Mouse (Mus musculus) CH12.LX (cell line): Measurements from ENCODE around the gene Plxdc2. TPM values are rescaled to one million over a fixed set of nuclear protein-coding genes. Genes with fewer than 3 reads are reported as not detected.

ENCODE experiments used
- DNase-seq: peaks from one replicate; pipeline ENCODE4 v3.0.0-alpha.2; 2013; ENCODE audit errors: extremely low read depth
- H3K27ac ChIP-seq: 2 replicates; pipeline ENCODE4 v1.5.1; 2012; ENCODE audit warnings: low read depth, mild to moderate bottlenecking, control low read depth, moderate library complexity; ENCODE audit not compliant: insufficient read depth
- H3K27me3 ChIP-seq: replicated peaks from 2 replicates; pipeline ENCODE3; 2012; ENCODE audit warnings: inconsistent platforms
- H3K36me3 ChIP-seq, 2 experiments: replicated peaks in 1 of 2; 2 replicates each; pipeline versions ENCODE3 to v1.6.1; 2012; ENCODE audit warnings: inconsistent platforms in 1 of 2, low read length in 1 of 2, mild to moderate bottlenecking in 1 of 2, mixed read lengths in 1 of 2, moderate library complexity in 1 of 2; ENCODE audit not compliant: control insufficient read depth in 1 of 2, insufficient read depth in 1 of 2
- H3K4me1 ChIP-seq, 2 experiments: 2 replicates each; pipeline ENCODE4 v1.6.1; 2012; ENCODE audit warnings: inconsistent platforms in 1 of 2, moderate library complexity in 1 of 2; ENCODE audit not compliant: insufficient read depth in 2 of 2, control insufficient read depth in 1 of 2
- H3K4me2 ChIP-seq: 2 replicates; pipeline ENCODE4 v1.6.1; 2012; ENCODE audit warnings: low read depth, mild to moderate bottlenecking, control low read depth; ENCODE audit not compliant: poor library complexity, insufficient read depth, severe bottlenecking
- H3K4me3 ChIP-seq, 3 experiments: fragments of 150-350 bp in 1 of 3; sonication (generic) in 1 of 3; replicated peaks in 1 of 3; 2 replicates each; pipeline versions ENCODE3 to v1.5.1; 2011 to 2012; ENCODE audit warnings: low read depth in 2 of 3, low read length in 2 of 3, mild to moderate bottlenecking in 2 of 3, moderate library complexity in 2 of 3, control low read depth in 1 of 3, improper control_type of control experiment in 1 of 3, inconsistent platforms in 1 of 3, mixed read lengths in 1 of 3; ENCODE audit not compliant: poor library complexity in 1 of 3
- H3K79me2 ChIP-seq: replicated peaks from 2 replicates; pipeline ENCODE4 v1.6.1; 2012; ENCODE audit warnings: mild to moderate bottlenecking, moderate library complexity; ENCODE audit not compliant: control insufficient read depth, poor library complexity, insufficient read depth, severe bottlenecking; ENCODE audit errors: extremely low read depth
- H3K9ac ChIP-seq: 2 replicates; pipeline ENCODE4 v1.6.1; 2012; ENCODE audit warnings: low read depth, mild to moderate bottlenecking, control low read depth, moderate library complexity; ENCODE audit not compliant: insufficient read depth
- H3K9me3 ChIP-seq: replicated peaks from 2 replicates; pipeline ENCODE3; 2012; ENCODE audit warnings: low read length, inconsistent platforms, mixed read lengths
- CHD1 ChIP-seq: IDR thresholded peaks from 2 replicates; pipeline ENCODE4 v1.6.1; 2012; ENCODE audit warnings: low read depth, low read length, improper control_type of control experiment, inconsistent platforms
- ELF1 ChIP-seq: IDR thresholded peaks from 2 replicates; pipeline ENCODE4 v1.6.1; 2014; ENCODE audit warnings: low read depth, mild to moderate bottlenecking, inconsistent platforms, low read length, improper control_type of control experiment
- IRF4 ChIP-seq: IDR thresholded peaks from 2 replicates; pipeline ENCODE4 v1.6.1; 2014; ENCODE audit warnings: low read depth, mild to moderate bottlenecking, inconsistent platforms, low read length, improper control_type of control experiment
- KAT2A ChIP-seq: IDR thresholded peaks from 2 replicates; pipeline ENCODE4 v1.6.1; 2012; ENCODE audit warnings: low read length, improper control_type of control experiment, inconsistent platforms; ENCODE audit not compliant: insufficient replicate concordance
- MAZ ChIP-seq: IDR thresholded peaks from 2 replicates; pipeline ENCODE4 v1.6.1; 2012; ENCODE audit warnings: low read depth, mild to moderate bottlenecking, inconsistent platforms, low read length, improper control_type of control experiment, moderate library complexity
- MEF2A ChIP-seq: IDR thresholded peaks from 2 replicates; pipeline ENCODE4 v1.6.1; 2014; ENCODE audit warnings: low read depth, mild to moderate bottlenecking, inconsistent platforms, low read length, improper control_type of control experiment, borderline replicate concordance
- MYC ChIP-seq: IDR thresholded peaks from 2 replicates; pipeline ENCODE4 v1.6.1; 2011; ENCODE audit warnings: low read depth, mild to moderate bottlenecking, improper control_type of control experiment, low read length
- NELFE ChIP-seq: IDR thresholded peaks from 2 replicates; pipeline ENCODE4 v1.6.1; 2011; ENCODE audit warnings: low read depth, low read length, improper control_type of control experiment
- POLR2AphosphoS2 ChIP-seq: IDR thresholded peaks from 2 replicates; pipeline ENCODE4 v1.6.1; 2011; ENCODE audit warnings: low read depth, low read length, improper control_type of control experiment
- TCF12 ChIP-seq: IDR thresholded peaks from 2 replicates; pipeline ENCODE4 v1.6.1; 2014; ENCODE audit warnings: low read depth, mild to moderate bottlenecking, inconsistent platforms, low read length, improper control_type of control experiment
- USF2 ChIP-seq: conservative IDR thresholded peaks from 2 replicates; pipeline ENCODE4 v1.6.1; 2011; ENCODE audit warnings: low read depth, low read length, improper control_type of control experiment
- ZC3H11A ChIP-seq: IDR thresholded peaks from 2 replicates; pipeline ENCODE4 v1.6.1; 2012; ENCODE audit warnings: low read depth, mild to moderate bottlenecking, inconsistent platforms, low read length, improper control_type of control experiment
- dilution Hi-C: fragments of 300-500 bp; cut with MboI; formaldehyde crosslinking; loops from 2 replicates; pipeline ENCODE4 v1.14.3; 2020; ENCODE audit warnings: low sequenced_read_pairs; ENCODE audit not compliant: extremely low pct_unique_long_range_greater_than_20kb, extremely low pct_ligation_motif_present
- in situ Hi-C: fragments of 300-500 bp; cut with MboI; formaldehyde crosslinking; loops from 3 replicates; pipeline ENCODE4 v1.14.3; 2019; ENCODE audit warnings: low sequenced_read_pairs, low pct_ligation_motif_present, low pct_unique_long_range_greater_than_20kb, mixed read lengths
- polyA plus RNA-seq: library from polyadenylated mRNA; unstranded; fragments of >175 nt; gene quantifications from 2 replicates; pipeline ENCODE4 v1.2.1, GENCODE M21; 2012; ENCODE audit warnings: low read depth; ENCODE audit not compliant: insufficient read length
- total RNA-seq, 2 experiments: library from RNA; depleted of rRNA; stranded (reverse); fragments of 300-350 nt in 1 of 2; fragments of >200 nt in 1 of 2; gene quantifications; 2 replicates each; pipeline ENCODE4 v1.2.3; 2012 to 2014

Plxdc2 gene
- total and polyA plus RNA-seq, 3 experiments, result not detected

DNA sequence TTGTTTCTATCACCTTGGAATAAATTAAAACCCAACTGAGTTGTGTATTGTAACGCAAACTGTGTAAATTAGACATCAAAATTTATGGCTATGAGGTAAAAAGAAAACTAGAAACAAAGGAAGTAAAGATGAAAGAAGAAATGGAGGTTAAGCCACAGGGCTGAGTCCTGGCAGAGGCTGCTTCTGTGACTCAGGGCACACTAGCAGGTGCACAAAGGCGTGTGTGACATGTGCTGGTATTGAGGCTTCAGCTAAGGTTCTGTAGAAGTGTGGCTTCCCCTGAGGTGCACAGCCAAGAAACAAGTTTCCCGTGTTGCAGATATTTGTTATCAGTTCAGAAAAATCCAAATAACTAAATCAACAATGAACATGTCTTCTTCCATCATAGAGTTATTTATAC lies 5.0 kb upstream of the Plxdc2 start:
- no peak overlapping the region for H3K4me3 ChIP-seq
- no peak overlapping the region for H3K4me2 ChIP-seq
- no peak for TF ChIP-seq ZC3H11A
- TF ChIP-seq ELF1, result no peak
- TF ChIP-seq MYC, result no peak
- no peak for TF ChIP-seq MEF2A
- no peak for TF ChIP-seq POLR2AphosphoS2
- no peak for TF ChIP-seq MAZ
- no peak for TF ChIP-seq KAT2A
- TF ChIP-seq, all 38 proteins: peak for 0
- dilution Hi-C loops (no loop called here), in situ Hi-C loops (no loop called here)
- H3K9me3 ChIP-seq, result peaks cover 4% of the 10 kb centered on the region
- no peaks in the 10 kb centered on the region for H3K27me3 ChIP-seq
- H3K27ac ChIP-seq, result no peak overlapping the region
- no peak overlapping the region for H3K9ac ChIP-seq
- no peaks in the 10 kb centered on the region for H3K4me1 ChIP-seq
- H3K36me3 ChIP-seq, result no peaks in the 10 kb centered on the region
- no peak for DNase-seq
- H3K79me2 ChIP-seq, result no peaks in the 10 kb centered on the region

DNA sequence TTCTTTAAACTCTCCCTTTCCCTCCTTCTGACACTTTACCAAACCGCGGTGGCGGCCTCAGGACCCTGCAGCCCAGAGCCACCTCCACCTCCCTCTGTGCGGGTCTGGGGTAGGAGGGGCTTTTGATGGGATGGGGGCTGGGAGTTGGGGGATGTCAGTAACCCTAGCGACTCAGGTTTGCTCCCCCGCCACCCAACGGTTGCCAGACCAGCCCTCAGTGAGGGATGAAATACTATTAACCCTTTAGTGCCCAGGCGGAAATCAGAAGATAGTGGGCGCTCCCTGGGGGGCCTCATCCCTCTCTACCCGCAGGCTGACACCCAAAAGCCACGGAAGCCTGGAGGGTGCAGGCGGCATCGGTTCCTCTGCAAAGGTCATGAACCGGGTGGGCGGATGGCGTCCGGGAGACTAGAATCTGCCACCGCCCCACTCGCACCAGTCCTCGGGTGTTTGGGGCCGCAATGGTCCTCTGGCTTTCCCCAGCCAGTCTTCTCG lies 446 bp upstream of the Plxdc2 start:
- in situ Hi-C loops (no loop called here), dilution Hi-C loops (no loop called here)
- Histone ChIP-seq H3K36me3 (no peaks in the 10 kb centered on the region), H3K4me3 (no peak overlapping the region), H3K27me3 (no peaks in the 10 kb centered on the region), H3K79me2 (no peaks in the 10 kb centered on the region), H3K27ac (no peak overlapping the region), H3K9ac (no peak overlapping the region), H3K4me1 (no peaks in the 10 kb centered on the region), H3K9me3 (peaks cover 6% of the 10 kb centered on the region), H3K4me2 (no peak overlapping the region)
- TF ChIP-seq ZC3H11A (no peak), MYC (no peak)
- DNase-seq, result no peak

DNA sequence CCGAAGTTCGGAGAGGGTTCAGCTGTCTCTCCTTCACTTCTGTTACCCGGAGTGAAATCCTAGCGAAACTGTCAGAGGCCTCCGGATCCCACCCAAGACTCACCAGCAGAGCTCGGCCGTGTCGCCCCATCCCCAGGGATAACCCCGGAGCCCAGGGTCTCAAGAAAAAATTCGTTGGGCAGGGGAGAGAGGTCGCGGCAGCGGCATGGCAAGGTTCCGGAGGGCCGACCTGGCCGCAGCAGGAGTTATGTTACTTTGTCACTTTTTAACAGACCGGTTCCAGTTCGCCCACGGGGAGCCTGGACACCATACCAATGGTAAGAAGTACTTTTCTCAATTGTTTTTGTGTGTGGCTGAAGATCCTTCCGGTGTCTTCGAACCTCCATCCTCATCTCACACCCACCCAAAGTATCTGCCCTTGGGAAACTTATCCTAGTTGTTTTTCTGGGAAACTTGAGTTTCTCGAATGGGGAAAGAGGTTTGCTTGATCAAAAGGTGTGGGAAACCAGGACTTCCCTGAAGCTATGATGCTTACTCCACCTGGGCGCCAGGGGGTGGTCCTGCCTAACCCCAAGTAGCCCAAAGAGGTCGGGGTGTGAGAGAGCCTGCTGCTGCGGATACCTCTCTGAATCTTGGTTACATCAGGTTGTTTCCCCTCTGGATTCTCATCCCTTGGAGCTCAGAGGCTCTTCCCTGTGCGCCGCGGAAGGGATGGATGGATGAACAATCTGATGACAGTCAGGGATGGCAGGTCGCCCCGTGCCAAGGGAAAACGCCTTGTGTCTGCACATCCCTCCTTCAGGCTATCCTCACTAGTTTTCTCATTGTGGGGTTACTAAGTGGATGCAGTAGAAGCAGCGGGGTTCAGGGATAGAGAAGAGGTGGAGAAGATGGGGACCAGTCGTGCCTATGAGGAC lies 1.1 kb downstream of the Plxdc2 start:
- H3K4me3 ChIP-seq, result no peak overlapping the region
- H3K36me3 ChIP-seq, result no peaks in the 10 kb centered on the region
- no peak overlapping the region for H3K27ac ChIP-seq
- H3K9ac ChIP-seq, result no peak overlapping the region
- dilution Hi-C loops (no loop called here), in situ Hi-C loops (no loop called here)
- no peaks in the 10 kb centered on the region for H3K4me1 ChIP-seq
- TF ChIP-seq TCF12 (no peak), NELFE (no peak), IRF4 (no peak), CHD1 (no peak), USF2 (no peak)
- H3K4me2 ChIP-seq, result no peak overlapping the region
- DNase-seq, result no peak
- H3K27me3 ChIP-seq, result no peaks in the 10 kb centered on the region
- peaks cover 6% of the 10 kb centered on the region for H3K9me3 ChIP-seq
- no peaks in the 10 kb centered on the region for H3K79me2 ChIP-seq
